Comparison of ENCODE assay signal across 9 mouse cellular contexts in genomic region chr3:122939215-122939614, GRCm38 (mm10). TPM values are rescaled to one million over a fixed set of nuclear protein-coding genes. Genes with fewer than 3 reads are reported as not detected.
A peak's percentile ranks its signal among the peaks of the same experiment; 100 is the strongest.
DNase-seq lines count a peak whose midpoint lies in the region.
"Had no signal": no experiment of that assay in that cellular context is flagged by ENCODE, and none has a peak within 500 bp of the region (broad histone marks: within the 10 kb centered on the region; RNA-seq: fewer than 3 reads in every experiment).

No protein-coding gene starts in this region.

- peak; percentile 61 to 83 for DNase-seq in heart, adult 18-20 months
- DNase-seq in heart, postnatal 25 days (ENCODE audit: low spot score): no peak
- DNase-seq in ovary, postnatal 14 days (ENCODE audit: low spot score): peak; percentile 36
- DNase-seq in ovary, postnatal 10 days (ENCODE audit: low spot score): no peak
- DNase-seq in embryo, embryonic 10.5 days (ENCODE audit: low spot score): peak; percentile 77
- DNase-seq in layer of hippocampus, postnatal 10 days (ENCODE audit: low spot score in 2 of 2): peak; percentile 39 to 63
- DNase-seq in right cerebral cortex, postnatal 14 days: peak; percentile 22
- no peak for DNase-seq in urinary bladder, postnatal 25 days (ENCODE audit: low spot score)

- intact Hi-C loops in heart, postnatal 25 days (cut with DNase I): loop anchor here (1.0 to 2.0 kb wide), 2 partner anchors 164 to 220 kb away; no protein-coding TSS in a partner anchor

RNA-seq across cellular contexts. Expression of gene 1810037I17Rik, which starts 15.2 kb away (rescaled TPM):
- total RNA-seq in heart, adult 18-20 months (2021): 100 to 1,000 TPM in 1 of 2 experiments, 10 to 100 TPM in 1; 95.3 to 119 TPM
- 100 to 1,000 TPM in 1 of 2 experiments, 10 to 100 TPM in 1; 99.5 to 106 TPM for total RNA-seq in heart, postnatal 25 days (2021)
- total RNA-seq in layer of hippocampus, postnatal 10 days (2021): 10 to 100 TPM; 46.7 to 55.6 TPM

RNA-seq across cellular contexts. Expression of gene Gm10959, which starts 20.1 kb away (rescaled TPM):
- not detected for total RNA-seq in heart, adult 18-20 months (2021)
- not detected for total RNA-seq in heart, postnatal 25 days (2021)
- not detected for total RNA-seq in layer of hippocampus, postnatal 10 days (2021)
- total RNA-seq: gastrocnemius, postnatal 36 days had no signal

RNA-seq across cellular contexts. Expression of gene Fabp2, which starts 44.3 kb away (rescaled TPM):
- total RNA-seq in heart, adult 18-20 months (2021): not detected
- total RNA-seq in heart, postnatal 25 days (2021): not detected
- total RNA-seq in layer of hippocampus, postnatal 10 days (2021): not detected
- total RNA-seq: gastrocnemius, postnatal 36 days had no signal

RNA-seq across cellular contexts. Expression of gene Usp53, which starts 45.1 kb away (rescaled TPM):
- total RNA-seq in heart, adult 18-20 months (2021): 10 to 100 TPM in 1 of 2 experiments, 1 to 10 TPM in 1; 8.7 to 12.4 TPM
- 1 to 10 TPM; 7.7 to 9.4 TPM for total RNA-seq in heart, postnatal 25 days (2021)
- total RNA-seq in layer of hippocampus, postnatal 10 days (2021): 10 to 100 TPM; 19.4 to 24.0 TPM

Comparison
In these comparisons a context has a peak if more than half of its experiments do, and no peak if none do; other contexts are left out.
1. DNase-seq: peak in heart, adult 18-20 months (2 of 2), ovary, postnatal 14 days (single experiment), embryo, embryonic 10.5 days (single experiment), layer of hippocampus, postnatal 10 days (2 of 2) and right cerebral cortex, postnatal 14 days (single experiment); none in heart, postnatal 25 days (single experiment), ovary, postnatal 10 days (single experiment) and urinary bladder, postnatal 25 days (single experiment).